Mouse (Mus musculus) embryonic facial prominence, embryonic 10.5 days (tissue): ENCODE data around the gene Syncrip. TPM values are rescaled to one million over a fixed set of nuclear protein-coding genes. Genes with fewer than 3 reads are reported as not detected.
A peak's percentile ranks its signal among the peaks of the same experiment; 100 is the strongest.
"Not testable (repeated sequence)": the region's sequence is repeated elsewhere in the genome, so short reads cannot be mapped to it uniquely, and the experiment has no call there.

ENCODE experiments used
- DNase-seq: peaks from one replicate; pipeline ENCODE4 v3.0.0-alpha.2; 2017; ENCODE audit warnings: low spot score
- H3K27ac ChIP-seq: fragments of 300-500 bp; sonication (generic); replicated peaks from 2 replicates; pipeline ENCODE4 v1.5.1; 2016; ENCODE audit warnings: mild to moderate bottlenecking
- H3K27me3 ChIP-seq: fragments of 300-500 bp; sonication (generic); replicated peaks from 2 replicates; pipeline ENCODE4 v1.6.1; 2016; ENCODE audit warnings: low read depth, mild to moderate bottlenecking; ENCODE audit not compliant: poor library complexity, severe bottlenecking
- H3K36me3 ChIP-seq: fragments of 300-500 bp; sonication (generic); replicated peaks from 2 replicates; pipeline ENCODE4 v1.6.1; 2016; ENCODE audit warnings: mild to moderate bottlenecking, moderate library complexity
- H3K4me1 ChIP-seq: fragments of 300-500 bp; sonication (generic); 2 replicates; pipeline ENCODE4 v1.6.1; 2016
- H3K4me3 ChIP-seq: fragments of 300-500 bp; sonication (generic); 2 replicates; pipeline ENCODE4 v1.5.1; 2016; ENCODE audit warnings: mild to moderate bottlenecking, moderate library complexity
- H3K9me3 ChIP-seq: fragments of 300-500 bp; sonication (generic); 2 replicates; pipeline ENCODE4 v1.6.1; 2016; ENCODE audit warnings: mild to moderate bottlenecking
- WGBS: fragments of 180-500 bp; shearing (Covaris S2); methylation state at CpG from one replicate; pipeline ENCODE4 v1.1.7; 2016; 5-methylcytosine and 5-hydroxymethylcytosine counted together
- polyA plus RNA-seq: library from polyadenylated mRNA; unstranded; fragments of >200 nt; fragmentation: Nextera tagmentation; extraction: Ambion mirVana; gene quantifications from 2 replicates; pipeline ENCODE4 v1.2.1, GENCODE M21; 2016

The Syncrip gene
- polyA plus RNA-seq: 133 TPM in 2 replicates

GRCm38 (mm10) chr9:88482230-88482828, at the start of gene Syncrip:
Gene Syncrip, minus strand, starts transcription at chr9:88482574.
- H3K27me3 ChIP-seq: not testable (repeated sequence)
- WGBS: under 1% methylated on average over 59 of the region's 68 CpGs

GRCm38 (mm10) chr9:88529979-88530580, 47.7 kb upstream of the Syncrip start:
- H3K36me3 ChIP-seq: no peaks in the 10 kb centered on the region
- H3K4me1 ChIP-seq: no peaks in the 10 kb centered on the region
- no peak overlapping the region for H3K4me3 ChIP-seq
- WGBS: 82% methylated on average over 5 of the region's 5 CpGs
- H3K27me3 ChIP-seq: no peaks in the 10 kb centered on the region
- DNase-seq: no peak
- H3K9me3 ChIP-seq: no peaks in the 10 kb centered on the region
- H3K27ac ChIP-seq: no peak overlapping the region

More at GRCm38 (mm10) chr9:88482230-88482828, at the start of gene Syncrip:
- Histone ChIP-seq H3K36me3 (peaks cover 29% of the 10 kb centered on the region), H3K27ac (peak within 1 kb of the TSS; percentile 97), H3K4me1 (peaks cover 14% of the 10 kb centered on the region), H3K4me3 (peak within 1 kb of the TSS; percentile 99)
- DNase-seq: peak; percentile 99
- not testable (repeated sequence) for H3K9me3 ChIP-seq

- Histone ChIP-seq H3K4me3 (no peak overlapping the region), H3K27me3 (no peaks in the 10 kb centered on the region), H3K27ac (no peak overlapping the region), H3K36me3 (no peaks in the 10 kb centered on the region), H3K9me3 (no peaks in the 10 kb centered on the region), H3K4me1 (no peaks in the 10 kb centered on the region)
- no peak for DNase-seq
- 89% methylated on average over 3 of the region's 3 CpGs for WGBS
These were observed 47.2 kb upstream of the Syncrip start for GRCm38 (mm10) chr9:88529571-88529970.

DNA sequence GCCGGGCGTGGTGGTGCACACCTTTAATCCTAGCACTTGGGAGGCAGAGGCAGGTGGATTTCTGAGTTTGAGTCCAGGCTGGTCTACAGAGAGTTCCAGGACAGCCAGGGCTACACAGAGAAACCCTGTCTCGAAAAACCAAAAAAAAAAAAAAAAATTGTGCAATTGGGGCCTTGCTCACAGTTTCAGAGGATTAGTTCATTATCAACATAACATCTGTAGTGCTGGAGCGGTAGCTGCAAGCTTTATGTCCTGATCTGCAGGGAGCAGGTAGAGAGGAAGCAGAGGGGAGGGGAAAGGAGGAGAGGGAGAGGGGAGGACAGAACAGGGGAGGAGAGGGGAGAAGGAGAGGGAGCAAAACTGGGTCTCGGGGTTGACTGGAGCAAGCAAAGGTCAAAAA, 46.4 kb upstream of the Syncrip start:
- 71% methylated on average over 5 of the region's 5 CpGs for WGBS
- H3K27ac ChIP-seq: no peak overlapping the region
- no peaks in the 10 kb centered on the region for H3K9me3 ChIP-seq
- DNase-seq: no peak
- H3K27me3 ChIP-seq: no peaks in the 10 kb centered on the region
- H3K36me3 ChIP-seq: no peaks in the 10 kb centered on the region
- no peaks in the 10 kb centered on the region for H3K4me1 ChIP-seq
- H3K4me3 ChIP-seq: no peak overlapping the region

DNA sequence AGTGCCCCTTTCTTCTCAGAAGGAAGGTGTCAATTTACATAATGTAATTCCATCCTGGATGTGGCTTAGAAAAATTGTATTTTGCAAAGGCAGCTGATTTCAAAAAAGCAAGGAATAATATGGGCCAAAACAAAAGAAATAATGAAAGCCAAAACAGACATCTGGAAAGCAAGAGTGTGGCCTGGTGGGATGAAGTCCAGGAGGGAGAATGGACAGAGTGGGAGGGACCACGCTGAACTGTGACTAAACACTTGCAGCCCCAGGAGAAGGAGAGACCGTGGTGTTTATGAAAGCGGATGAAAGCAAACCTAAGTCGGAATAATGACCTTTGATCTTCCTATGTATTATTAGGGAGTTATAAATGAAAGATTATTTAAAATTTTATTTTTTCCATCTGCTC, 45.6 kb upstream of the Syncrip start:
- Histone ChIP-seq H3K4me1 (no peaks in the 10 kb centered on the region), H3K4me3 (no peak overlapping the region), H3K9me3 (no peaks in the 10 kb centered on the region), H3K27me3 (no peaks in the 10 kb centered on the region), H3K36me3 (no peaks in the 10 kb centered on the region), H3K27ac (no peak overlapping the region)
- WGBS: 61% methylated on average over 4 of the region's 4 CpGs
- no peak for DNase-seq

- H3K27ac ChIP-seq: no peak overlapping the region
- WGBS: 90% methylated on average over 6 of the region's 6 CpGs
- H3K36me3 ChIP-seq: peaks cover 16% of the 10 kb centered on the region
- H3K27me3 ChIP-seq: no peaks in the 10 kb centered on the region
- H3K4me3 ChIP-seq: no peak overlapping the region
- no peaks in the 10 kb centered on the region for H3K9me3 ChIP-seq
- DNase-seq: no peak
- peaks cover 9% of the 10 kb centered on the region for H3K4me1 ChIP-seq
These were observed 43.0 kb upstream of the Syncrip start for GRCm38 (mm10) chr9:88525341-88525740.

DNA sequence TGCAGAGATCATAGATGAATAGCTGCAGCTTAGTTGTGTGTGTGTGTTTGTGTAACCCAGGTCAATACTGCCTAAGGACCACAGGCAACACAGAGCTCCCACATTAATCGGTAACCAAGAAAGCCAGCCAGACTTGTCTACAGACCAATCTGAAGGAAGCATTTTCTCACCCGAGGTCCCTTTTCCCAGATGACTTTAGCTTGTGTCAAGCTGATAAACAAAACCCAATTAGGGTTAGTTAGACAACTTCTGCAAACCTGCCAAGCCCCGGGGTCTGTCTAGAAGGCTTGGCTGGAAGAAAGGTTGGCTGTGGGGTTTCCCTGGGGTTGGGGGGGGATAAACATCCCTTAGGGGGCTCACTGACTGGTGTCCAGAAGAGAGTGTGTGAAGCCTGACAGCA, 42.4 kb upstream of the Syncrip start:
- peaks cover 22% of the 10 kb centered on the region for H3K36me3 ChIP-seq
- DNase-seq: no peak
- H3K27me3 ChIP-seq: no peaks in the 10 kb centered on the region
- peaks cover 11% of the 10 kb centered on the region for H3K4me1 ChIP-seq
- no peak overlapping the region for H3K4me3 ChIP-seq
- H3K9me3 ChIP-seq: no peaks in the 10 kb centered on the region
- WGBS: 88% methylated on average over 3 of the region's 3 CpGs
- no peak overlapping the region for H3K27ac ChIP-seq

DNA sequence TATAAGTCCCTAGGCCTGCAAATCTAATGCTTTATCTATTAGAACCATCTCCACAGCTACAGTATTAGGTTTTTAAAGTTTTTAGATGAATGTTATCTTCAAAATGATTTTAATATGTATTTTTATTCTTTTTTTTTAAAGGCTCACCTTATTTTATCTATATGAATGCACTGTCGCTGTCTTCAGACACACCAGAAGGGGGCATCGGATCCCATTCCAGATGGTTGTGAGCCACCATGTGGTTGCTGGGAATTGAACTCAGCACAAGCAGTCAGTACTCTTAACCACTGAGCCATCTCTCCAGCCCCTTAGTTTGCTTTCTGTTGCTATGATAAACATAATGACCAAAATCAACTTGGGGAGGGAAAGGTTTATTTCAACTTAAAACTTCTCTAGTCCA, 42.0 kb upstream of the Syncrip start:
- H3K27ac ChIP-seq: no peak overlapping the region
- 90% methylated on average over 2 of the region's 2 CpGs for WGBS
- no peak overlapping the region for H3K4me3 ChIP-seq
- peaks cover 11% of the 10 kb centered on the region for H3K4me1 ChIP-seq
- no peaks in the 10 kb centered on the region for H3K9me3 ChIP-seq
- no peak for DNase-seq
- no peaks in the 10 kb centered on the region for H3K27me3 ChIP-seq
- peaks cover 24% of the 10 kb centered on the region for H3K36me3 ChIP-seq

GRCm38 (mm10) chr9:88523335-88523668, 40.9 kb upstream of the Syncrip start:
- Histone ChIP-seq H3K27ac (peak overlapping the region; percentile 95), H3K36me3 (peaks cover 24% of the 10 kb centered on the region), H3K4me3 (peak overlapping the region; percentile 83), H3K27me3 (no peaks in the 10 kb centered on the region), H3K4me1 (peaks cover 11% of the 10 kb centered on the region), H3K9me3 (no peaks in the 10 kb centered on the region)
- DNase-seq: no peak
- WGBS: 1% methylated on average over 16 of the region's 16 CpGs

- DNase-seq: peak; percentile 96
- Histone ChIP-seq H3K4me3 (peak overlapping the region; percentile 83), H3K27me3 (no peaks in the 10 kb centered on the region), H3K27ac (peak overlapping the region; percentile 95), H3K9me3 (no peaks in the 10 kb centered on the region), H3K36me3 (peaks cover 24% of the 10 kb centered on the region), H3K4me1 (peaks cover 11% of the 10 kb centered on the region)
- WGBS: under 1% methylated on average over 69 of the region's 69 CpGs
These were observed 40.4 kb upstream of the Syncrip start for GRCm38 (mm10) chr9:88522569-88523334.

DNA sequence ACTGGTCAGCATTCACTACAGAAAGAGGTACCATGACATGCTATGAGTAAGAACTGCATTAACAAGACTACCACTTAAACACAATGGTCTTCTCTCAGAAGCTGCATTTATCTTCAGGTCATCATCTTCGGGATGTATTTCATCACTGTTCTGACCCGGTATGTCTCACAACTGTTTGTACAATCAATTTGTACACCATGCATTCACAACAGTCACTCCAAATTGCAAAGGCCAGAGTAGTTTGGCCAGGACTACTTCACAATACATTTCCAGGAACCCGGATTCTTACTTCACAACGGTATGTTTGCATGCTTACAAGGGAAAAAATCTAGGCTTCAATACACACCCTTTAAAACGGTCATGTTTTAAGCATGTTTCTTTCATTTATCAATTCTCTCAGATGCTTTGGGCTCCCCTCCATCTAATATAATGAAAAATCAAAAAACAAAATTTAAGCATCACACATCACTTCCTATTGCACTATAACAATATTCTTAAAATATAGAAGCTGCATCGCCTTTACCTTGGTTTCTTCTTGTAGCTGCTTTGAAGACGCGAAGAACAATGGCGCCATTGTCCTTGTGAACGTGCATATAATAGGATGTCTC, 39.7 kb upstream of the Syncrip start:
- DNase-seq: peak; percentile 15
- H3K4me3 ChIP-seq: peak overlapping the region; percentile 83
- peaks cover 11% of the 10 kb centered on the region for H3K4me1 ChIP-seq
- H3K27me3 ChIP-seq: no peaks in the 10 kb centered on the region
- H3K27ac ChIP-seq: peak overlapping the region; percentile 95
- peaks cover 24% of the 10 kb centered on the region for H3K36me3 ChIP-seq
- under 1% methylated on average over 10 of the region's 10 CpGs for WGBS
- H3K9me3 ChIP-seq: no peaks in the 10 kb centered on the region

GRCm38 (mm10) chr9:88520849-88521483, 38.6 kb upstream of the Syncrip start:
- no peak for DNase-seq
- no peak overlapping the region; the same call in 1 of the 2 replicates for H3K27ac ChIP-seq
- H3K4me1 ChIP-seq: peaks cover 11% of the 10 kb centered on the region
- H3K36me3 ChIP-seq: peaks cover 24% of the 10 kb centered on the region
- no peaks in the 10 kb centered on the region for H3K27me3 ChIP-seq
- 25% methylated on average over 4 of the region's 4 CpGs for WGBS
- H3K9me3 ChIP-seq: no peaks in the 10 kb centered on the region
- H3K4me3 ChIP-seq: peak overlapping the region; percentile 83
